In the genomic region with DNA sequence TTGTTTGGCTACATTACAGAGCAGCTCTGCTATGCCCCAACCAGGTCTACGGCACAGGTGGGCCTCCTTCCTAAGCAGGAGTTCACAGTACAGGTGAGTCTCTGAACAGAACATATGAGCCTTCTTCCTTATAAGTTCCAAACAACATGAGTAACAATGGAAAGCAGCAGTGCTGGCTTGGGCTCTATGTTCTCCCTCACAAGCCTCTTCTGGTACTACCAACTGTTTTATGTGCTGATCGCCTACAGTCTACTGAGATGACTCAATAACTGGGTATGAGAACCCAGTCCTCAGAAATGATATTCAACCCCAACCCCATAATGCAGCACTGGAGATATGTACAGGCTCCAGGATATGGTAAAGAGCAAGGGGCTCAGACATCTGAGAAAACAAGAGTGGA, we compare ENCODE assay signal across 20 mouse cellular contexts. TPM values are rescaled to one million over a fixed set of nuclear protein-coding genes. Genes with fewer than 3 reads are reported as not detected.
DNase-seq lines count a peak whose midpoint lies in the region; ATAC-seq lines count a peak whose summit lies in the region.
"Had no signal": no experiment of that assay in that cellular context is flagged by ENCODE, and none has a peak within 500 bp of the region (broad histone marks: within the 10 kb centered on the region; RNA-seq: fewer than 3 reads in every experiment).

No protein-coding gene starts in this region.

- H3K27ac ChIP-seq in midbrain, embryonic 11.5 days (ENCODE audit: low read depth, low read length), result no peak overlapping the region
- H3K27ac ChIP-seq: embryonic facial prominence, embryonic 10.5 days; embryonic facial prominence, embryonic 12.5 days; forebrain, embryonic 13.5 days; forebrain, embryonic 15.5 days had no signal

- ATAC-seq in midbrain, embryonic 11.5 days (ENCODE audit: low FRiP score), result no peak
- ATAC-seq: forebrain, embryonic 13.5 days; forebrain, embryonic 15.5 days; forebrain, postnatal 0 days had no signal

- H3K4me2 ChIP-seq in midbrain, embryonic 11.5 days, result no peak overlapping the region
- H3K4me2 ChIP-seq: embryonic facial prominence, embryonic 12.5 days; forebrain, embryonic 13.5 days; forebrain, embryonic 15.5 days had no signal

- H3K36me3 ChIP-seq in midbrain, embryonic 11.5 days (ENCODE audit: control insufficient read depth, insufficient read depth, low read length), result peaks cover 40% of the 10 kb centered on the region

- no peak overlapping the region for H3K9ac ChIP-seq in midbrain, embryonic 11.5 days (ENCODE audit: low read length)
- H3K9ac ChIP-seq: embryonic facial prominence, embryonic 12.5 days; forebrain, embryonic 13.5 days; forebrain, embryonic 15.5 days; forebrain, postnatal 0 days had no signal

- no peaks in the 10 kb centered on the region for H3K27me3 ChIP-seq in midbrain, embryonic 11.5 days (ENCODE audit: control insufficient read depth, insufficient read depth, low read length)
- H3K27me3 ChIP-seq: embryonic facial prominence, embryonic 12.5 days; forebrain, embryonic 13.5 days; forebrain, embryonic 15.5 days had no signal

- H3K4me3 ChIP-seq in midbrain, embryonic 11.5 days (ENCODE audit: low read depth, low read length), result no peak overlapping the region
- H3K4me3 ChIP-seq: embryonic facial prominence, embryonic 10.5 days; embryonic facial prominence, embryonic 12.5 days; forebrain, embryonic 13.5 days; forebrain, embryonic 15.5 days had no signal

- 91% methylated on average over 2 of the region's 2 CpGs for WGBS in midbrain, embryonic 11.5 days

- no peaks in the 10 kb centered on the region for H3K9me3 ChIP-seq in midbrain, embryonic 11.5 days (ENCODE audit: control insufficient read depth, low read length)
- H3K9me3 ChIP-seq: embryonic facial prominence, embryonic 10.5 days; embryonic facial prominence, embryonic 12.5 days; forebrain, embryonic 13.5 days; forebrain, embryonic 15.5 days had no signal

- H3K4me1 ChIP-seq in midbrain, embryonic 11.5 days (ENCODE audit: control insufficient read depth, insufficient read depth, low read length), result no peaks in the 10 kb centered on the region
- H3K4me1 ChIP-seq: embryonic facial prominence, embryonic 10.5 days; embryonic facial prominence, embryonic 12.5 days; forebrain, embryonic 13.5 days; forebrain, embryonic 15.5 days had no signal

- DNase-seq in layer of hippocampus, adult 11-12 months (ENCODE audit: low spot score), result peak; percentile 32
- DNase-seq in layer of hippocampus, postnatal 10 days (ENCODE audit: low spot score in 2 of 2), result no peak
- DNase-seq in layer of hippocampus, adult 9-11 months, result peak; percentile 54
- no peak for DNase-seq in layer of hippocampus, adult 9-10 months (ENCODE audit: low spot score)
- no peak for DNase-seq in midbrain, embryonic 11.5 days (ENCODE audit: low spot score, missing footprints)
- DNase-seq: adrenal gland, adult 2 months; adrenal gland, postnatal 10 days; adrenal gland, postnatal 25 days; cerebellum, adult 11-12 months; cerebellum, adult 2 months; cerebellum, adult 9-10 months; cerebellum, postnatal 10 days; cerebellum, postnatal 25 days; forebrain, postnatal 0 days had no signal

RNA-seq across cellular contexts. Expression of gene Prdm15, which starts 37.6 kb away (rescaled TPM):
- total RNA-seq in layer of hippocampus, postnatal 10 days (2021), result 10 to 100 TPM; 16.6 to 21.0 TPM
- 12.0 and 12.2 TPM in 2 replicates for polyA plus RNA-seq in midbrain, embryonic 11.5 days (2014; fragmentation: Nextera tagmentation; extraction: Ambion mirVana)

RNA-seq across cellular contexts. Expression of gene Ripk4, which starts 50.5 kb away (rescaled TPM):
- under 1 TPM; 0.36 to 0.39 TPM for total RNA-seq in layer of hippocampus, postnatal 10 days (2021)
- 0.57 and 0.94 TPM in 2 replicates for polyA plus RNA-seq in midbrain, embryonic 11.5 days (2014; fragmentation: Nextera tagmentation; extraction: Ambion mirVana)
- total RNA-seq: MEL had no signal
- polyA plus RNA-seq: C2C12 had no signal

Comparison
In these comparisons a context has a peak if more than half of its experiments do, and no peak if none do; other contexts are left out.
1. DNase-seq: peak in layer of hippocampus, adult 11-12 months (single experiment) and layer of hippocampus, adult 9-11 months (single experiment); none in layer of hippocampus, postnatal 10 days (0 of 2), layer of hippocampus, adult 9-10 months (single experiment) and midbrain, embryonic 11.5 days (single experiment).